Mouse (Mus musculus): ENCODE data around the gene Cers6.

The Cers6 gene

GRCm38 (mm10) chr2:69082499-69083197, 221.4 kb downstream of the Cers6 start:
- DNase-seq = no peak

GRCm38 (mm10) chr2:69083198-69083509, 221.9 kb downstream of the Cers6 start:
- no peak for DNase-seq

GRCm38 (mm10) chr2:69084416-69084815, 223.2 kb downstream of the Cers6 start:
- DNase-seq = no peak

- no peak for DNase-seq
Measured at GRCm38 (mm10) chr2:69086505-69087260, 225.4 kb downstream of the Cers6 start.

- DNase-seq = no peak
Measured at GRCm38 (mm10) chr2:69095836-69096235, 234.6 kb downstream of the Cers6 start.

GRCm38 (mm10) chr2:69096821-69097220, 235.6 kb downstream of the Cers6 start:
- no peak for DNase-seq

GRCm38 (mm10) chr2:69097526-69097925, 236.3 kb downstream of the Cers6 start:
- no peak for DNase-seq

- no peak for DNase-seq
Measured at GRCm38 (mm10) chr2:69098701-69099100, 237.5 kb downstream of the Cers6 start.

- no peak for DNase-seq
Measured at GRCm38 (mm10) chr2:69099147-69099546, 237.9 kb downstream of the Cers6 start.

GRCm38 (mm10) chr2:69100706-69101105, 239.5 kb downstream of the Cers6 start:
- no peak for DNase-seq

- DNase-seq = no peak
Measured at GRCm38 (mm10) chr2:69103526-69103925, 242.3 kb downstream of the Cers6 start.

- no peak for DNase-seq
Measured at GRCm38 (mm10) chr2:69104511-69105145, 243.4 kb downstream of the Cers6 start.

GRCm38 (mm10) chr2:69109246-69109645, 248.0 kb downstream of the Cers6 start:
- DNase-seq = no peak

GRCm38 (mm10) chr2:69109710-69110109, 248.5 kb downstream of the Cers6 start:
- DNase-seq = no peak

GRCm38 (mm10) chr2:69112609-69113008, 251.4 kb downstream of the Cers6 start:
- no peak for DNase-seq

GRCm38 (mm10) chr2:69113829-69114547, 252.7 kb downstream of the Cers6 start:
- DNase-seq = no peak

- DNase-seq = no peak
Measured at GRCm38 (mm10) chr2:69115921-69116320, 254.7 kb downstream of the Cers6 start.

GRCm38 (mm10) chr2:69116767-69117166, 255.5 kb downstream of the Cers6 start:
- DNase-seq = no peak

GRCm38 (mm10) chr2:69118994-69119393, 257.8 kb downstream of the Cers6 start:
- no peak for DNase-seq

- no peak for DNase-seq
Measured at GRCm38 (mm10) chr2:69119718-69120117, 258.5 kb downstream of the Cers6 start.

GRCm38 (mm10) chr2:69121681-69122080, 260.4 kb downstream of the Cers6 start:
- DNase-seq = no peak

GRCm38 (mm10) chr2:69125425-69125824, 264.2 kb downstream of the Cers6 start:
- DNase-seq = no peak

GRCm38 (mm10) chr2:69128321-69128720, 267.1 kb downstream of the Cers6 start:
- DNase-seq = no peak
